Mouse (Mus musculus): Measurements from ENCODE around the gene Rabgef1. TPM values are rescaled to one million over a fixed set of nuclear protein-coding genes. Genes with fewer than 3 reads are reported as not detected.

Gene Rabgef1
- polyA plus RNA-seq (2014; fragmentation: Illumina TruSeq; extraction: RNeasy Lipid Tissue Mini Kit (QIAGEN cat#74804); ENCODE audit: low read depth, low replicate concordance), result 46.6 TPM

GRCm38 (mm10) chr5:130171423-130171954 lies at the start of gene Rabgef1:
Gene Rabgef1, plus strand, starts transcription at chr5:130171798.

GRCm38 (mm10) chr5:130144334-130145312 lies 27.0 kb upstream of the Rabgef1 start, which contains the start of gene Kctd7:
Gene Kctd7, plus strand, starts transcription at chr5:130144861.

GRCm38 (mm10) chr5:130216781-130217180 lies 45.2 kb downstream of the Rabgef1 start, which contains the start of gene Tmem248:
Gene Tmem248, plus strand, starts transcription at chr5:130217081.

GRCm38 (mm10) chr5:130255017-130255720 lies 83.6 kb downstream of the Rabgef1 start, which contains the start of the genes Sbds and Tyw1:
Gene Sbds, minus strand, starts transcription at chr5:130255530.
Gene Tyw1, plus strand, starts transcription at chr5:130255619.

Other genes starting within 250 kb of the Rabgef1 start
- 76.9 TPM for gene Vkorc1l1, start 229.8 kb upstream of the Rabgef1 start, polyA plus RNA-seq (2014; fragmentation: Illumina TruSeq; extraction: RNeasy Lipid Tissue Mini Kit (QIAGEN cat#74804); ENCODE audit: low read depth, low replicate concordance)
- gene Gusb, start 168.7 kb upstream of the Rabgef1 start, polyA plus RNA-seq (2014; fragmentation: Illumina TruSeq; extraction: RNeasy Lipid Tissue Mini Kit (QIAGEN cat#74804); ENCODE audit: low read depth, low replicate concordance), result 17.4 TPM
- 1.8 TPM for gene Asl, start 142.6 kb upstream of the Rabgef1 start, polyA plus RNA-seq (2014; fragmentation: Illumina TruSeq; extraction: RNeasy Lipid Tissue Mini Kit (QIAGEN cat#74804); ENCODE audit: low read depth, low replicate concordance)
- gene Crcp, start 142.5 kb upstream of the Rabgef1 start, polyA plus RNA-seq (2014; fragmentation: Illumina TruSeq; extraction: RNeasy Lipid Tissue Mini Kit (QIAGEN cat#74804); ENCODE audit: low read depth, low replicate concordance), result 11.4 TPM
- 13.4 TPM for gene Tpst1, start 98.5 kb upstream of the Rabgef1 start, polyA plus RNA-seq (2014; fragmentation: Illumina TruSeq; extraction: RNeasy Lipid Tissue Mini Kit (QIAGEN cat#74804); ENCODE audit: low read depth, low replicate concordance)
- gene Kctd7, start 26.9 kb upstream of the Rabgef1 start, polyA plus RNA-seq (2014; fragmentation: Illumina TruSeq; extraction: RNeasy Lipid Tissue Mini Kit (QIAGEN cat#74804); ENCODE audit: low read depth, low replicate concordance), result 1.8 TPM
- gene Tmem248, start 45.3 kb downstream of the Rabgef1 start, polyA plus RNA-seq (2014; fragmentation: Illumina TruSeq; extraction: RNeasy Lipid Tissue Mini Kit (QIAGEN cat#74804); ENCODE audit: low read depth, low replicate concordance), result 39.8 TPM
- gene Sbds, start 83.7 kb downstream of the Rabgef1 start, polyA plus RNA-seq (2014; fragmentation: Illumina TruSeq; extraction: RNeasy Lipid Tissue Mini Kit (QIAGEN cat#74804); ENCODE audit: low read depth, low replicate concordance), result 155 TPM
- 2.1 TPM for gene Tyw1, start 83.8 kb downstream of the Rabgef1 start, polyA plus RNA-seq (2014; fragmentation: Illumina TruSeq; extraction: RNeasy Lipid Tissue Mini Kit (QIAGEN cat#74804); ENCODE audit: low read depth, low replicate concordance)
- gene Caln1, start 197.7 kb downstream of the Rabgef1 start, polyA plus RNA-seq (2014; fragmentation: Illumina TruSeq; extraction: RNeasy Lipid Tissue Mini Kit (QIAGEN cat#74804); ENCODE audit: low read depth, low replicate concordance), result not detected
- not detected for gene A330070K13Rik, start 212.8 kb downstream of the Rabgef1 start, polyA plus RNA-seq (2014; fragmentation: Illumina TruSeq; extraction: RNeasy Lipid Tissue Mini Kit (QIAGEN cat#74804); ENCODE audit: low read depth, low replicate concordance)